Mouse (Mus musculus) erythroblast, embryonic 14.5 days (primary cell): ENCODE results near the gene Mkrn3.

ENCODE experiments used
- GATA1 ChIP-seq: IDR thresholded peaks from 2 replicates; pipeline ENCODE4 v1.6.1; 2012; ENCODE audit warnings: low read length, inconsistent platforms, mixed read lengths
- TAL1 ChIP-seq: IDR thresholded peaks from 3 replicates; pipeline ENCODE4 v1.6.1; 2012; ENCODE audit warnings: low read length, inconsistent platforms, mixed read lengths

- TF ChIP-seq GATA1 (no peak), TAL1 (no peak)
Measured at GRCm38 (mm10) chr7:62418346-62418745, 1.6 kb downstream of the Mkrn3 start.
